ENCODE assay signal across 28 mouse cellular contexts in the genomic region with DNA sequence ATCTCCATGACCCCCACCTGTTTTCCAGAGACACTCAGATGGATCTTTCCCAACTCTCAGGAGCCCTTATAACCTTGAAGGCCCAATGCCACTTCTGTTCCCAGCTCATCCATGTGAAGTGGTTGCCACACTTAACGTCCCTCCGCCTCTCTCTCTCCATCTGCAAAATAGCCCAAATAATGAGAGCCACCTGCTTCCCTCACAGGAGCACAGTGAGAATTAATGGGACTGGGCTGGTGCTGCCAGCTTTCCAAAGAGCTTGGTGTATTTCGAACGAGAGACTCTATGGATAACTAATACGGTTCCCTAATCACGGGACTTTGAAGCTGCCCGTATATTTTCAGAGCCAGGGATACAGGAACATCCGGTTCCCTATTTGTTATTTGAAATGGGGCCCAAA.
A peak's percentile ranks its signal among the peaks of the same experiment; 100 is the strongest.
DNase-seq lines count a peak whose midpoint lies in the region; ATAC-seq and TF ChIP-seq lines count a peak whose summit lies in the region.
"Had no signal": no experiment of that assay in that cellular context is flagged by ENCODE, and none has a peak within 500 bp of the region (broad histone marks: within the 10 kb centered on the region; RNA-seq: fewer than 3 reads in every experiment).

No protein-coding gene starts in this region.

- no peak for DNase-seq in hindbrain, embryonic 10.5 days (ENCODE audit: low spot score)
- DNase-seq in hindbrain, postnatal 0 days (ENCODE audit: low spot score) = no peak
- DNase-seq in brain, embryonic 14.5 days (ENCODE audit: low read depth) = peak; percentile 90
- no peak for DNase-seq in cerebellum, adult 9-11 months
- DNase-seq in right cerebral cortex, adult 18-20 months = no peak
- no peak for DNase-seq in heart, postnatal 36 days
- DNase-seq: adrenal gland, postnatal 36 days; cerebellum, adult 2 months; cerebellum, postnatal 25 days; kidney, adult 9 months; kidney, postnatal 14 days; layer of hippocampus, adult 9-11 months; liver, embryonic 13.5 days; lung, adult 18-20 months; right cerebral cortex, postnatal 4 days; thymus, adult 2 months; thymus, postnatal 36 days had no signal

- H3K36me3 ChIP-seq in hindbrain, embryonic 10.5 days = no peaks in the 10 kb centered on the region
- no peaks in the 10 kb centered on the region for H3K36me3 ChIP-seq in hindbrain, postnatal 0 days (ENCODE audit: insufficient read depth, low read length)
- no peaks in the 10 kb centered on the region for H3K36me3 ChIP-seq in forebrain, embryonic 12.5 days (replicated peaks)
- H3K36me3 ChIP-seq in hindbrain, embryonic 12.5 days = no peaks in the 10 kb centered on the region
- H3K36me3 ChIP-seq: embryonic facial prominence, embryonic 12.5 days; heart, embryonic 15.5 days; limb, embryonic 10.5 days; limb, embryonic 15.5 days; liver, embryonic 13.5 days; midbrain, embryonic 15.5 days had no signal

- WGBS in hindbrain, embryonic 10.5 days = 82% methylated on average over 8 of the region's 8 CpGs
- 57% methylated on average over 8 of the region's 8 CpGs for WGBS in hindbrain, postnatal 0 days
- 46% methylated on average over 8 of the region's 8 CpGs for WGBS in forebrain, embryonic 12.5 days
- WGBS in hindbrain, embryonic 12.5 days = 65% methylated on average over 8 of the region's 8 CpGs

- no peaks in the 10 kb centered on the region for H3K9me3 ChIP-seq in hindbrain, embryonic 10.5 days
- no peaks in the 10 kb centered on the region for H3K9me3 ChIP-seq in hindbrain, postnatal 0 days (ENCODE audit: low read length)
- H3K9me3 ChIP-seq in forebrain, embryonic 12.5 days = no peaks in the 10 kb centered on the region
- no peaks in the 10 kb centered on the region for H3K9me3 ChIP-seq in hindbrain, embryonic 12.5 days (replicated peaks)
- H3K9me3 ChIP-seq: embryonic facial prominence, embryonic 12.5 days; heart, embryonic 15.5 days; limb, embryonic 10.5 days; limb, embryonic 15.5 days; liver, embryonic 13.5 days; midbrain, embryonic 15.5 days had no signal

- no peak for ATAC-seq in hindbrain, postnatal 0 days
- ATAC-seq in forebrain, embryonic 12.5 days (ENCODE audit: low FRiP score) = peak; percentile 53; the same call in 1 of the 2 replicates
- no peak; the same call in 1 of the 2 replicates for ATAC-seq in hindbrain, embryonic 12.5 days (ENCODE audit: low FRiP score)
- ATAC-seq: intestine, postnatal 0 days; lung, postnatal 0 days; midbrain, embryonic 15.5 days had no signal

- no peaks in the 10 kb centered on the region; the same call in 1 of the 2 replicates for H3K27me3 ChIP-seq in hindbrain, embryonic 10.5 days (ENCODE audit: insufficient read depth, poor library complexity, severe bottlenecking)
- H3K27me3 ChIP-seq in hindbrain, postnatal 0 days (ENCODE audit: insufficient read depth, low read length) = no peaks in the 10 kb centered on the region
- peaks cover 5% of the 10 kb centered on the region; the same call in 1 of the 2 replicates for H3K27me3 ChIP-seq in forebrain, embryonic 12.5 days
- H3K27me3 ChIP-seq in hindbrain, embryonic 12.5 days = no peaks in the 10 kb centered on the region
- H3K27me3 ChIP-seq: embryonic facial prominence, embryonic 12.5 days; heart, embryonic 15.5 days; limb, embryonic 15.5 days; liver, embryonic 13.5 days; midbrain, embryonic 15.5 days had no signal

- no peak for TF ChIP-seq POLR2A in brain, embryonic 14.5 days (IDR thresholded peaks at IDR 0.05; ENCODE audit: borderline replicate concordance, extremely low read depth, insufficient read depth, insufficient read length, poor library complexity, severe bottlenecking)

- H3K9ac ChIP-seq in hindbrain, postnatal 0 days (replicated peaks; ENCODE audit: low read length) = no peak overlapping the region
- H3K9ac ChIP-seq in forebrain, embryonic 12.5 days = no peak overlapping the region
- H3K9ac ChIP-seq in hindbrain, embryonic 12.5 days = no peak overlapping the region
- H3K9ac ChIP-seq: embryonic facial prominence, embryonic 12.5 days; heart, embryonic 15.5 days; limb, embryonic 15.5 days; liver, embryonic 13.5 days; midbrain, embryonic 15.5 days had no signal

- H3K4me3 ChIP-seq in hindbrain, embryonic 10.5 days = no peak overlapping the region
- H3K4me3 ChIP-seq in hindbrain, postnatal 0 days (ENCODE audit: low read length) = no peak overlapping the region
- no peak overlapping the region for H3K4me3 ChIP-seq in forebrain, embryonic 12.5 days (replicated peaks)
- no peak overlapping the region for H3K4me3 ChIP-seq in hindbrain, embryonic 12.5 days
- H3K4me3 ChIP-seq: embryonic facial prominence, embryonic 12.5 days; heart, embryonic 15.5 days; limb, embryonic 10.5 days; limb, embryonic 15.5 days; liver, embryonic 13.5 days; midbrain, embryonic 15.5 days had no signal

- TF ChIP-seq CTCF in hindbrain, postnatal 0 days (IDR thresholded peaks at IDR 0.05; ENCODE audit: low read depth) = no peak
- no peak for TF ChIP-seq CTCF in brain, embryonic 14.5 days (IDR thresholded peaks at IDR 0.05; ENCODE audit: borderline replicate concordance, extremely low read depth, insufficient read depth, insufficient read length)

- peaks cover 29% of the 10 kb centered on the region for H3K4me1 ChIP-seq in hindbrain, embryonic 10.5 days (replicated peaks)
- H3K4me1 ChIP-seq in hindbrain, postnatal 0 days (ENCODE audit: insufficient read depth, low read length) = no peaks in the 10 kb centered on the region
- H3K4me1 ChIP-seq in forebrain, embryonic 12.5 days = peaks cover 27% of the 10 kb centered on the region
- H3K4me1 ChIP-seq in hindbrain, embryonic 12.5 days = peaks cover 24% of the 10 kb centered on the region
- H3K4me1 ChIP-seq: liver, embryonic 13.5 days had no signal

- intact Hi-C loops in heart, postnatal 36 days (cut with DNase I) = no loop called here

- no peak overlapping the region for H3K4me2 ChIP-seq in hindbrain, postnatal 0 days (ENCODE audit: low read depth, low read length)
- no peak overlapping the region for H3K4me2 ChIP-seq in forebrain, embryonic 12.5 days
- no peak overlapping the region for H3K4me2 ChIP-seq in hindbrain, embryonic 12.5 days (replicated peaks)
- H3K4me2 ChIP-seq: embryonic facial prominence, embryonic 12.5 days; heart, embryonic 15.5 days; limb, embryonic 15.5 days; liver, embryonic 13.5 days; midbrain, embryonic 15.5 days had no signal

- H3K27ac ChIP-seq in hindbrain, embryonic 10.5 days = peak overlapping the region; percentile 80; the same call in 1 of the 2 replicates
- H3K27ac ChIP-seq in hindbrain, postnatal 0 days = no peak overlapping the region
- peak overlapping the region; percentile 50; the same call in 1 of the 2 replicates for H3K27ac ChIP-seq in forebrain, embryonic 12.5 days
- peak overlapping the region; percentile 23; the same call in 1 of the 2 replicates for H3K27ac ChIP-seq in hindbrain, embryonic 12.5 days
- H3K27ac ChIP-seq: embryonic facial prominence, embryonic 12.5 days; heart, embryonic 15.5 days; limb, embryonic 10.5 days; limb, embryonic 15.5 days; liver, embryonic 13.5 days; macrophage; midbrain, embryonic 15.5 days; stomach, postnatal 0 days had no signal
